Mouse (Mus musculus): ENCODE results near the gene Fam47e. TPM values are rescaled to one million over a fixed set of nuclear protein-coding genes. Genes with fewer than 3 reads are reported as not detected.
A peak's percentile ranks its signal among the peaks of the same experiment; 100 is the strongest.
"Not testable (repeated sequence)": the region's sequence is repeated elsewhere in the genome, so short reads cannot be mapped to it uniquely, and the experiment has no call there.

The Fam47e gene
- total and polyA plus RNA-seq, 3 experiments: not detected

GRCm38 (mm10) chr5:92508853-92509252, 46.0 kb upstream of the Fam47e start (continued):
- TF ChIP-seq TAL1 (IDR thresholded peaks at IDR 0.05; ENCODE audit: low read length) (no peak), MEF2A (IDR thresholded peaks at IDR 0.05; ENCODE audit: extremely low read depth, insufficient replicate concordance, low read depth, low read length, poor library complexity, severe bottlenecking) (no peak), NRF1 (IDR thresholded peaks at IDR 0.05; ENCODE audit: insufficient read depth, low read depth, low read length, poor library complexity, severe bottlenecking) (no peak), SMC3 (IDR thresholded peaks at IDR 0.05; ENCODE audit: low read depth, low read length) (no peak), GABPA (IDR thresholded peaks at IDR 0.05; ENCODE audit: low read depth, low read length) (no peak), JUND (IDR thresholded peaks at IDR 0.05; ENCODE audit: low read depth, low read length) (peak; percentile 51; the same call in 1 of the 2 replicates), ZKSCAN1 (IDR thresholded peaks at IDR 0.05; ENCODE audit: low read depth, low read length) (peak; percentile 83), TCF12 (IDR thresholded peaks at IDR 0.05; ENCODE audit: low read depth, low read length) (0 out of 2 replicates have a peak, but pooled peaks have one; percentile 8), SIN3A (IDR thresholded peaks at IDR 0.05; ENCODE audit: low read length) (peak; percentile 96), USF2 (IDR thresholded peaks at IDR 0.05; ENCODE audit: borderline replicate concordance in 1 of 2, insufficient read depth in 1 of 2, low read depth in 1 of 2, low read length in 2 of 2) (no peak), ELF1 (IDR thresholded peaks at IDR 0.05; ENCODE audit: low read depth, low read length) (peak; percentile 52), POLR2AphosphoS2 (IDR thresholded peaks at IDR 0.05; ENCODE audit: low read length) (no peak), UBTF (IDR thresholded peaks at IDR 0.05; ENCODE audit: borderline replicate concordance, insufficient read depth, low read depth, low read length) (no peak), POLR2AphosphoS5 (IDR thresholded peaks at IDR 0.05; ENCODE audit: borderline replicate concordance, low read depth, low read length) (no peak), ETS1 (IDR thresholded peaks at IDR 0.05; ENCODE audit: low read depth, low read length) (peak; percentile 90)

GRCm38 (mm10) chr5:92511256-92511655, 43.6 kb upstream of the Fam47e start:
- H3K4me3 ChIP-seq (ENCODE audit: control insufficient read depth in 1 of 2, insufficient read depth in 1 of 2, low read depth in 2 of 2, low read length in 2 of 2): no peak overlapping the region
- H3K4me1 ChIP-seq (ENCODE audit: control insufficient read depth in 1 of 2, insufficient read depth in 2 of 2, low read length in 2 of 2): peaks cover 0 to 8% of the 10 kb centered on the region in 2 experiments; a peak in 3 of 4 replicates
- no peak overlapping the region for H3K9ac ChIP-seq (ENCODE audit: control insufficient read depth, low read depth, low read length, poor library complexity, severe bottlenecking)
- no peak for TF ChIP-seq USF1 (IDR thresholded peaks at IDR 0.05; ENCODE audit: low read depth, low read length)
- no peaks in the 10 kb centered on the region for H3K9me3 ChIP-seq (replicated peaks; ENCODE audit: insufficient read depth, low read length)
- no peaks in the 10 kb centered on the region for H3K79me2 ChIP-seq (ENCODE audit: control insufficient read depth, insufficient read depth, low read length, poor library complexity)
- peak; percentile 64 for DNase-seq (ENCODE audit: low read depth, low spot score)
- peaks cover 0 to 7% of the 10 kb centered on the region in 2 experiments; a peak in 2 of 4 replicates for H3K36me3 ChIP-seq (ENCODE audit: control insufficient read depth in 1 of 2, insufficient read depth in 2 of 2, low read length in 2 of 2)
- H3K27ac ChIP-seq (ENCODE audit: control insufficient read depth, low read depth, low read length): no peak overlapping the region
- H3K27me3 ChIP-seq (ENCODE audit: control insufficient read depth in 1 of 2, insufficient read depth in 2 of 2, low read length in 2 of 2): no peaks in the 10 kb centered on the region

DNA sequence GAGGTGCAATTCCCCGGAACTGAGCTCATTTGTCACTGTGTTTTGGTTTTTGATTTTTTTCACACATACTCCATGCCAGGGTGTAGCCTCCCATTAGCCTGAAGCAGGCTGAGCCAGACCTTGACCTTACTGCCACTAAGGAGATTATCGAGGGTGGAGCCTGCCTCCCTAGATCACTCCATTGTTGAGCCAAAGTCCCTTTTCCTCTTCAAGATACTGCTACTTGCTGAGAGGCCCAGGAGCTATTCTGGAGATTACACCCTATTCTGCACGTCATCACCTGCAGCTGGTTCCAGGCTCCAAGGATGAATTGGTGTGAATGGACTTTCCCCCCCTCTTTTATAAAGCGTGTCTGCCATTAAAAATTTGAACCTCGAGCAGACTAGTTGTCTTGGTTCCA, 42.8 kb upstream of the Fam47e start:
- Histone ChIP-seq H3K9me3 (replicated peaks; ENCODE audit: insufficient read depth, low read length) (no peaks in the 10 kb centered on the region), H3K4me3 (ENCODE audit: control insufficient read depth in 1 of 2, insufficient read depth in 1 of 2, low read depth in 2 of 2, low read length in 2 of 2) (no peak overlapping the region), H3K9ac (ENCODE audit: control insufficient read depth, low read depth, low read length, poor library complexity, severe bottlenecking) (no peak overlapping the region), H3K79me2 (ENCODE audit: control insufficient read depth, insufficient read depth, low read length, poor library complexity) (no peaks in the 10 kb centered on the region), H3K36me3 (ENCODE audit: control insufficient read depth in 1 of 2, insufficient read depth in 2 of 2, low read length in 2 of 2) (peaks cover 0 to 7% of the 10 kb centered on the region in 2 experiments; a peak in 2 of 4 replicates), H3K4me1 (ENCODE audit: control insufficient read depth in 1 of 2, insufficient read depth in 2 of 2, low read length in 2 of 2) (peaks cover 0 to 8% of the 10 kb centered on the region in 2 experiments; a peak in 3 of 4 replicates), H3K27me3 (ENCODE audit: control insufficient read depth in 1 of 2, insufficient read depth in 2 of 2, low read length in 2 of 2) (no peaks in the 10 kb centered on the region), H3K27ac (ENCODE audit: control insufficient read depth, low read depth, low read length) (no peak overlapping the region)
- DNase-seq (ENCODE audit: low read depth, low spot score): no peak
- no peak for TF ChIP-seq POLR2A (IDR thresholded peaks at IDR 0.05; ENCODE audit: control insufficient read depth in 1 of 2, insufficient read depth in 1 of 2, low read depth in 1 of 2, low read length in 2 of 2, poor library complexity in 1 of 2)
- no peak for TF ChIP-seq POLR2AphosphoS2 (IDR thresholded peaks at IDR 0.05; ENCODE audit: low read length)
- no peak for TF ChIP-seq RCOR1 (IDR thresholded peaks at IDR 0.05; ENCODE audit: low read depth, low read length)
- TF ChIP-seq ELF1 (IDR thresholded peaks at IDR 0.05; ENCODE audit: low read depth, low read length): no peak
- no peak for TF ChIP-seq CHD2 (IDR thresholded peaks at IDR 0.05; ENCODE audit: low read length)
- TF ChIP-seq MAX (IDR thresholded peaks at IDR 0.05; ENCODE audit: low read length): no peak
- TF ChIP-seq MYC (IDR thresholded peaks at IDR 0.05; ENCODE audit: low read depth, low read length): no peak
- no peak for TF ChIP-seq ZKSCAN1 (IDR thresholded peaks at IDR 0.05; ENCODE audit: low read depth, low read length)
- TF ChIP-seq KAT2A (conservative IDR thresholded peaks at IDR 0.05; ENCODE audit: low read depth, low read length): no peak
- no peak for TF ChIP-seq MEF2A (IDR thresholded peaks at IDR 0.05; ENCODE audit: extremely low read depth, insufficient replicate concordance, low read depth, low read length, poor library complexity, severe bottlenecking)
- no peak for TF ChIP-seq BHLHE40 (IDR thresholded peaks at IDR 0.05; ENCODE audit: borderline replicate concordance, low read depth, low read length)
- TF ChIP-seq GABPA (IDR thresholded peaks at IDR 0.05; ENCODE audit: low read depth, low read length): no peak
- TF ChIP-seq USF2 (IDR thresholded peaks at IDR 0.05; ENCODE audit: borderline replicate concordance in 1 of 2, insufficient read depth in 1 of 2, low read depth in 1 of 2, low read length in 2 of 2): no peak

DNA sequence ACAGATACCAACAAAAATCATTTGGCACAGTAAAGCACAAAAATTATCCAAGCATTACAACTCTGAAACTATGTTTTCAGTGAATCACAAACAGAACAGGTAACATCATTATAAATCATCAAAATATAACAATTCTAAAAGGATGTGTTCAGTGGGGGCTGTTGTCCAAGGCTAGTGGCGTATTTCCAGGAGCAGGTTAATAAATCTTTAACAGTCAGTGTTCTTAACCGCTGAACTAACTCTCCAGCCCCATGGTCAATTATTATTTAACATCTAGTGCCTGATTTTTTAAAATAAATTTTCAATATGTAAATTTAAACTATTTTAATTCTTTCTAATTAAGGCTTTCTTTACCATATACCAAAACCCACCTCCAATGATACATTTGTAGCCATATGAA, 33.7 kb upstream of the Fam47e start:
- not testable (repeated sequence) for H3K36me3 ChIP-seq (ENCODE audit: control insufficient read depth in 1 of 2, insufficient read depth in 2 of 2, low read length in 2 of 2); H3K9ac ChIP-seq (ENCODE audit: control insufficient read depth, low read depth, low read length, poor library complexity, severe bottlenecking); DNase-seq (ENCODE audit: low read depth, low spot score); H3K27me3 ChIP-seq (ENCODE audit: control insufficient read depth in 1 of 2, insufficient read depth in 2 of 2, low read length in 2 of 2); H3K4me3 ChIP-seq (ENCODE audit: control insufficient read depth in 1 of 2, insufficient read depth in 1 of 2, low read depth in 2 of 2, low read length in 2 of 2); H3K9me3 ChIP-seq (replicated peaks; ENCODE audit: insufficient read depth, low read length); H3K27ac ChIP-seq (ENCODE audit: control insufficient read depth, low read depth, low read length); H3K79me2 ChIP-seq (ENCODE audit: control insufficient read depth, insufficient read depth, low read length, poor library complexity)
- H3K4me1 ChIP-seq (ENCODE audit: control insufficient read depth in 1 of 2, insufficient read depth in 2 of 2, low read length in 2 of 2): peaks cover 3 to 11% of the 10 kb centered on the region in 2 experiments; a peak in 3 of 4 replicates

Measured in MEL (cell line).